Mouse (Mus musculus): Measurements from ENCODE around the gene Nkapd1.
A peak's percentile ranks its signal among the peaks of the same experiment; 100 is the strongest.
"Not testable (repeated sequence)": the region's sequence is repeated elsewhere in the genome, so short reads cannot be mapped to it uniquely, and the experiment has no call there.

Gene Nkapd1

DNA sequence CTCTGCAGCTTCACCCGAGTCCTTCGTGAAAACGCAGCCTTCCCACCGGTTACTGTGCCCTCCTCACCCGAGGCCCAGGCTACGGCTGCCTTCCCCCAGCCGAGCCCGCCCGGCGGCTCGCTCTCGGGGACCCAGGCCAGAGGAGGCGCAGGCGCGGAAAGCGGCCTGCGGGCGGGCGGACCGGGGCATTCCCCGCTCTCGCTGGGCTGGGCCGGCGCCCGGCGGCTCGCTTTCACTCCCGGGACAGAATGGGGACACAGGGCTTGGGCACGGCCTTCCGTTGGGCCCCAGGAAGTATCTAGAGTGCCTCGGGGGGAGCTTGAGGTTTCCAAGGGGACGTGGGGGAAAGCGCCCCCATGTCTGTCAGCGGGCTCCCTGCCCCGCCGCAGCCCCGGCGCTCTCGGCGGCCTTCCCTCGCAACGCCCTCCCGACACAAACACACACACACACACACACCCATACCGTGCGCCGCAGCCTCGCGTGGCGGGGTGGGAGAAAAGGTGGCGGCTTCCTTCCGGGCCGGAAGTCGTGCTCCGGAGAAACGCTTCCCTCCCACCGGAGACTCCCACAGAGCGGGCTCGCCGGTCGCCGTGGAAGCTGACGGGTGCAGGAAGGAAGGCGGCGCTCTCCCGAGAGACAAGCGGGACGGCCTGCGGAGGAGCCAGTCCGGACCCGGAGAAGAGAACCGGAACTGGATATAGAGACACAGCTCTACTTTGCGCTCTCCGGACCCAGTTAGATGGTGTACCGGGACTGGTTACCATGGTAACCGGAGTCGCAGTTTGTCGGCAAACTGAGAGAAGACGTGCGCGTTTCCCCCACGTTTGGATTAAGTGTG lies at the start of gene Nkapd1, which contains the start of gene Pih1d2:
Gene Nkapd1, minus strand, starts transcription at position 699 of the 838 bp plus-strand sequence.
Gene Pih1d2, plus strand, starts transcription at position 556 of the 838 bp plus-strand sequence.
- DNase-seq (ENCODE audit: low spot score in 2 of 2), result peak; percentile 89 to 91

DNA sequence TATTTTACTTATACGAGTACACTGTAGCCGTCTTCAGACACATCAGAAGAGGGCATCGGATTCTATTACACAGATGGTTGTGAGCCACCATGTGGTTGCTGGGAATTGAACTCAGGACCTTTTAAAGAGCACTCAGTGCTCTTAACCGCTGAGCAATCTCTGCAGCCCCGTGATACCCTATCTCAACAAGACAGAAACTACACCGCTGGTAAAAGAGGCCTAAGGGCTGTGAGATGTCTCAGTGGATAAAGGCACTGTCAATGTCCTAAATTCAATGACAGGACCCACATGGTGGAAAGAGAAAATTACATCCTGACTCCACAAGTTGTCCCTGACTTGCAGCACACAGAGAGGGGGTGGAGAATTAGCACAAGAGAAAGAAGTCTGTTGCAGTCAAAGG lies 49.2 kb upstream of the Nkapd1 start:
- DNase-seq (ENCODE audit: low spot score in 2 of 2), result no peak

DNA sequence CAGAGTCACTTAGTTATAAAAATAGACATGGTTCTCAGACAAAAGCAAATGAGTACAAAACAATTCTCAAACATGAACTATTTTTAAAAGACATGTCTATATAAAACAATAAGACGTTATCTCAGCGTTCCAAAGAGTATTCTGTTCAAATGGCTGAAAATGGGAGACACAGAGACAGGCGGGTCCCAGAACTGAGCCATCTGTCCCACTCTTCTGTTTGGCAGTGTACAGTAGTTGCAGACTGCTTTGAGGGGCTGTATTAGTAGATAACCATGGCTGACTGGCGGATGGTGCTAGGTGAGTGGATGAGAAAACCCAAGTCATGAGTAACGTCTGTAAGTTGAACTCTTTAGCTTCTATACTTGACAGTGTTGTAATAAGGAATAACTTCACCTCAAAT lies 47.6 kb upstream of the Nkapd1 start:
- DNase-seq (ENCODE audit: low spot score in 2 of 2), result no peak

DNA sequence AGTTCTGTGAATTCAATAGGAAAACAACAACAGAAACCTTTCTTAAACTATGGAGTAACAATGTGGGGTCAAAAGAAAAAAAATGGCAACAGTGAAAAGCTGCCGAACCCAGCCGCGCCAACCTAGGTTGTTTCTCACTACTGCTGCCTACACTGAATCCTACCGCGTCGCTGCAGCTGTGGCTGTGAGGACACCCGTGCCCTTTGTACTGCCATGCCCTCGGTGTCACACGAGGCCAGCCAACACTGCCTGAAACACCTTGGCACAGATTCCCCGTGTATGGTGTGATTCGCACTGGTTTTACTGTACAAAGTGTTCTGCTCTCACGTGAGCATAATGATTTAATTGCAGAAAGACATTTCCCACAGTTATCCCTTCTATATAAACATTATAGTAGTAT lies 43.2 kb upstream of the Nkapd1 start:
- peak in 1 of 2 experiments; percentile 17 for DNase-seq (ENCODE audit: low spot score in 2 of 2)

DNA sequence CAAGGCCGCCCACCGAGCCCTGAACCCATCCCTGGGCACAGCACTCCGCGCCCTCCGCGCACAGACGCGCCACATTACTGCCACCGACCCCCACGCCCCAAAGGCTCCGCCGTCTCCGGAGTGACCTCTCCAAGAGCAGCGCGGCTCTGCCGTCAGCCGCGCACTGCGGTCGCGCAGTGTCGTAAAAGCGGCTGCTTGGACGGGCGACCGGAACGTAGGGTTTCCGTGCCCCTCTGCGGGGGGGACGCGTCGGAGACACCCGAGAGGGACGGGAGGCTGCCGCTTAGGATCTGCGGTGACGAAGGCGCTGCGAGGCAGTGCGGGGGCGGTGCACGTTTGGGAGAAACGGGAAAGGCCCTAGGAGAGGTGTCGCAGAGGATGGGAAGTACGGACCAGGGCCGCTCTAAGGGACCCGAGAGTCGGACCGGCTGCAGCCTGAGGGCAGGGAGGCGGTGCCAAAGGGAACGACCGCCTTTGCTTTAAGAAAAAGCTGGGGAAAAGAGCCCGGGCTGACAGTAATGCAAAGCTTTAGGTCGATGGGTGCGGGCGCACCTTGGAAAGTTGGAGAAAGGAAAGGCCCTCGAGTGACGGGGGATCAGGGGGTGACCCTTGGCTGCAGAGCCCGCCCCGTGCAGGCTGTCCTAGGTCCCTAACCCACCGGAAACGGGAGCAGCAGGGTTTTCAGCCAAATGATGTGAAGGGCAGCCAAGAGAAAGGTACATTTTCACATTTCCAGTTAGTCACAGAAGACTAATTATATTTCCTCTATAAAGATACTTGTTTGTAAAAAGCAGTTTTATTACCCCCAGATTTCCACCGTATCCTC lies 42.3 kb upstream of the Nkapd1 start, which contains the start of gene Dlat:
Gene Dlat, minus strand, starts transcription at position 389 of the 826 bp plus-strand sequence.
- DNase-seq (ENCODE audit: low spot score in 2 of 2), result peak; percentile 78 to 89

DNA sequence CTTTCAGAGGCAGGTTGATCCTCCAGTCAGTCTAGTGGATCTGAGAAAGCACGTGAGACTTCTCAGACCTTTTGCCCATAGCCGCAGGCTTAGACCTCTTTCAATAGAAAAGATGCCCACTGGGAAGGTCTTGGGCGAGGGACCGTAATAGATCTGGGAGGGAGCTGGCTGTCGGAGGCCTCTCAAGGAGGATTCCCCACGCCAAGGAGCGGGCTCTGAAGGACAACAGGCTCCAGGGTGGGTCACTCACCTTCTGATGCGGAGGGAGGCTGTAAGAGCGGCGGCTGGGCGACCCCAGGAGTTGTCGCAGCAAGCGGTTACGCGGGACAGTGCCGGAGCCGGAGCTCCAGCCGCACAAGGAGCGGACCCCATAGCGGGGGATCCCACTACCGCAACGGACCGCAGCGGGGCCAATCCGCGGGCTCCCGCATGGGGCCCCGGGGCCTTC lies 41.7 kb upstream of the Nkapd1 start:
- peak in 1 of 2 experiments; percentile 27 for DNase-seq (ENCODE audit: low spot score in 2 of 2)

DNA sequence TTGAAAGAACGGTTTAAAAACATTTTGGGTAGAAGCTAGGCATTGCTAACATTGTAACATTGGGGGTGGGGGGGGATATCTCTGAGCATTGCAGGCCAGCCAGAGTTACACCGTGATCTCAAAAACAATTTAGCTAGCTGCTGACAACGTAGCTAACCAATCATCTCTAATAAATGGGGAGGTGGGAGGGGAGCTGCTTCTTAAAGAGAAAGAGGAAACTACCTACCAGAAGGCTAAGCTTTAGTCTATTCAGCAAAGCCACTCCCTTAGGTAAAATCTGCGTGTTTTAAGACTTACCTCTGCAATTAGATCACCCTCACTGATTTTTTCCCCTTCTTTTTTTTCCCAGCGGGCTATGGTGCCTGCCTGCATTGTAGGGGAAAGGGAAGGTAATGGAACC lies 41.1 kb upstream of the Nkapd1 start:
- DNase-seq (ENCODE audit: low spot score in 2 of 2), result no peak

DNA sequence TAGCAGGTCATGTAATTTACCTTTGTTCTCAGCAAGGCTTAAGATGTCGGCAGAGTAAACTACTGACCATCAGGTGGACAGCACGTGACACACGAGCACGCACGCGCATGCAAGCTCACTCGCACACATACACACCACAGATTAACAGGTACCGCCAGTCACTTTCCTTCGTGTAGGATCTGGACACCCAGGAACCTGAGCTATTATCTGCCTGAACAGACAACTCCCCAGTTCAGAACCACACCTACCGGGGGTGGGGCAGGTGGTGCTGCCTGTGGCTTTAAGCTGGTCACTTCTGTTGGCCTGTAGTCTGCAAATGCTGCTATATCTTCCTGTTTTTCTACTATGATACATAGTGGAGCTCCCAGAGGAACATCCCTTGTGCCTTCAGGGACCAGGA lies 33.2 kb upstream of the Nkapd1 start:
- DNase-seq (ENCODE audit: low spot score in 2 of 2), result peak in 1 of 2 experiments; percentile 30

DNA sequence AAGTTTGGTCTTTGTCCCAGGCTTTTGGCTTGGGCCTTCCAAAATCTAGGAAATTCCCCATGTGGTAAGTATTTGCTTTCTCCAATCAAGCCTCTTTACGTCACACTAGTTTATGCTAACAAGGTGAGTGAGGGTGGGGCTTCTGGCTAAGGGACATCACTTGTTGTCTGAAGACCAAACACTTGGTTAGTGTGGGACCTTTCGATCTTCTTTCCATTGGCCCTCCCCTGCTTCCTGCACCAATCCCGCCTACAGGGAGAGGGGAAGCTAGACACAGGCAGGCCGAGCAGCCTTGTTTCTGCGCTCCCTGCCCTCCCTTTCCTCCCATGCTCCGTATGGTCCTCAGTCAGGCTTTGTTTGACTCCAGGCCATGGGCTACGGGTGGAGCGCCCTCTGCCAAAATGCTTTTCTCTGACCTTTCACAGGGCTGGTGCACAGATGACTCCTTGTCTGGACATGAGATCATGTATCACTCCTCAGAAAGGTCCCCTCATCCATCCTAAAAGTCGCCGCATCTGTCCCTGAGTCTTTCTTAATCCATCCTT lies 29.6 kb upstream of the Nkapd1 start:
- no peak for DNase-seq (ENCODE audit: low spot score in 2 of 2)

DNA sequence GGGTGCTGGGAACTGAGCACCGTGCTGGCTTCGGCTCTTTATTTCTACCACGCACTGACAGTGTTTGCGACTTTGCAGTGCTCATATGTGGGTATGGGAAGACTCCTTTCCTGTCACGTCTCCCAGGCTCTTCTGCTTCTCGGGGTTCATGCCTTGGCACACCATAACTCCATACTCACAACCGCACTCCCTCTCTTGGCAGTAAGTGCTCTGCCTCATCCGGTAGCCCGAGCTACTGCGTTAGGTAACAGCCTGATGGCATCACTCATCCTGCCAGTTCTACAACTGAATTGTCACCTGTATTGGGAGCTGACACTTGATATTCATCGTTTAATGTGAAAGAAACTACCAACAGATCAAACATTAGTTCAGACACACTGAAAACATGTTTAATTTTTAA lies 17.0 kb upstream of the Nkapd1 start:
- DNase-seq (ENCODE audit: low spot score in 2 of 2), result no peak

DNA sequence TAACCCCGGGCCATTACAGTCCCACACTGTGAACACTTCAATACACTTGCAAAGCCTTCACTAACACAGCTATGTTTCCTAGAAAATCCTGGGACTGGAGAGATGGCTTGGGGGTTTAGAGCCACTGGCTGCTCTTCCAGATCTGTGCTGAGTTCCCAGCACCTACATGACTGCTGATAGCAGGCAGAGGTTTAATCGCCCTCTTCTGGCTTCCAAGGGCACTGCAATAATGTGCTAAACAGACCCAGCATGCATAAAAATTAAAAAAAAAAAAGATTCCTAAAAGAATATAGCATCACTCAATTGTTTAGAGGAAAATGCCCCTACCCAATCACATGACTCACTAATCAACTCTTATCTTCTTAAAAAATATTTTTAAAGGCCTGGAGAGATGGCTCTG lies 15.8 kb upstream of the Nkapd1 start:
- no peak for DNase-seq (ENCODE audit: low spot score in 2 of 2)

DNA sequence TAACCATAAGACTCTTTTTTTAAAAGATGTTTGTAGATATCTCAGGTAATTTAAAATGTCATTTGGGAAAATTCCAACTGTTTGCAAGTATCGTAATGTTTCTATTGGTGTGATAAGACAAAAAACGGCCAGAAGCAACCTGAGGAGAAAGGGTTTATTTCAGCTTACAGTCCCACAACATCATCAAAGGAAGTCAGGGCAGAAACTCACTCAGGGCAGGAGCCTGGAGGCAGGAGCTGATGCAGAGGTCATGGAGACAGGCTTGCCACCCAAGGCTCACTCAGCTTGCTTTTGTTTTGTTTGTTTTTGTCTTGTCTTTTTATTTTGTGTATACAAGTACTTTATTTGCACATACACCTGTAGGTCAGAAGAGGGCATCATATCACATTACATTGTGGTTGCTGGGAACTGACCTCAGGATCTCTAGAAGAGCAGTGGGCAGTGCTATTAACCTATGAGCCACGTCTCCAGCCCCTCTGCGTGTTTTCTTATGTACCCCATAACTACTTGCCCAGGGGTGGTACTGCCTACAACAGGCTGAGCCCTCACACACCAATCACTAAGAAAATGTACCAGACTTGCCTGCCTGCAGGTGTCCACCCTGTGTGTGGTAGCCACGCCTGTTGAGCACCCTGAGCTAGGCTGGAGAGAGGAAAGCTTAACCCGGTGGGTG lies 14.9 kb upstream of the Nkapd1 start:
- DNase-seq (ENCODE audit: low spot score in 2 of 2), result no peak

DNA sequence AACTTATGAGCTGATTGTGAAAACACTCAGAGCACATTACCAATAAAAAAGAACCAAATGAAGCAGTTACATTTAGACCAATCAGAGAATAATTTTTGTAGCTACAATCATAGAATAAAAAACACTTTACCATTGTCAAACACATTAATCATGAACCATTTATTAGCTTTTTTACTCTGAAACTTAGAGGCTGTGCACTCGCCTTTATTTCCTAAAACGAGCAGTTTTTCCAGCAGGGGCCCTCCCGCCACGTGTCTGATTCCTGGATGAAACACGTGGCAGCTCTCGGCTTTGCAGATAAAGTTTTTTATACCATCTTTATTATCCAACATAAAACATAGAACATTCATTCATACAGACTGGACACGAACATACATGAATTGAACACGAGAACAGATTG lies 13.6 kb upstream of the Nkapd1 start:
- DNase-seq (ENCODE audit: low spot score in 2 of 2), result not testable (repeated sequence)

DNA sequence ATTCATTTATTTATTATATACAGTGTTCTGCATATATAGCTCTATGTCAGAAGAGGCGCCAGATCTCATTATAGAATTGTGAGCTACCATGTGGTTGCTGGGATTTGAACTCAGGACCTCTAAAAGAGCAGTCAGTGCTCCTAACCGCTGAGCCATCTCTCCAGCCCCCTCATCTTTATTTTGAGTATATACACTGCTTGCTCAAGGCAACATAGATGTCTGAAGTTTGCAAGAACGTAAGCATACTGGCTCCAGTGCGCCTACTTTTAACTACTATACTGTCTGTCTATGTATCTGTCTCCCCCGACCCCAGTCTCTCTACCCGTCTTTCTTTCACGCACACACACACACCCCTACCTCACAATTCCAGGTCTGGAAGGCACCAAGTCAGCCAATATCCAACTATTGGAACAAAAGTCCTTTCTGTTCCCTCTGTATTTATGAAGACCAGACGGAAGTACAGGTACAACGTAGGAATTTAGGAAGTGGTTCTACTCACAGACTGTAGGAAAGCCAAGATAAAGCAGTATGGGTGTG lies 598 bp upstream of the Nkapd1 start:
- no peak for DNase-seq (ENCODE audit: low spot score in 2 of 2)

DNA sequence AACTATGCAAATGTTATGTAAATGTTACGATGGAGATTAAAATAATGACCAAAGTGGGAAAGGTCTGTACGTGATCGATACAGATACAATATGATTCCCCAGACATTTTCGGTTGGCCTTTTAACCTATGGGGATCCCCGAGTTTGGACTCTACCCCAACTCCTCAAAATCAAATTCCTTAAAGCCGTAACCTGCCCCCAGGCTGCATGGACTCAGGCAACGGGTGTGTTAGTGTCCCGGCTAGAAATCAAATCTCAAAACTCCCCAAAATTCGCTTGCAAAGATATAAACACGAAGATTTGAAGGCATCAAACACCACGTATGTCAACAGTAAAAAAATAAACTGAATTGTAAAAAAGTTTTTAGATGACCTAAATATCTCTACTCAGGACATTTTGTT lies 1.1 kb downstream of the Nkapd1 start:
- no peak for DNase-seq (ENCODE audit: low spot score in 2 of 2)

DNA sequence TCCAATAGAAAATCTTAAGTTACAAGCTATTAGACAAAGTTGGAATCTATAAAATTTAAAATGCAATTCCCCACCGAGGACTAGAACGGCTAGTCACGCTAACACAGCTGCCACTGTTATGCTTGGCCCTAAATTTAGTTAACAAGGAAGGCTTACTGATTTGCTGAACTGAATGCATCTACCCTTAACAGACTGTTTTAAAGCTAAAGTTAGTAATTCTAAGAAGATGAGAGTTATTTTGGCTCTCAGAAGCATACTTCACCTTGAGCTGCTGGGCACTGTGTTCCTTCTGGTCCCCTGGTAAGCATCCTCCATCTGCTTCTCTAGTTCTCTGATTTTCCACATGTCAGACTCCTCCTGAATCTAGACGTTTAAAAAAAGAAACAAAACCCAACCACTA lies 5.1 kb downstream of the Nkapd1 start:
- DNase-seq (ENCODE audit: low spot score in 2 of 2), result no peak

DNA sequence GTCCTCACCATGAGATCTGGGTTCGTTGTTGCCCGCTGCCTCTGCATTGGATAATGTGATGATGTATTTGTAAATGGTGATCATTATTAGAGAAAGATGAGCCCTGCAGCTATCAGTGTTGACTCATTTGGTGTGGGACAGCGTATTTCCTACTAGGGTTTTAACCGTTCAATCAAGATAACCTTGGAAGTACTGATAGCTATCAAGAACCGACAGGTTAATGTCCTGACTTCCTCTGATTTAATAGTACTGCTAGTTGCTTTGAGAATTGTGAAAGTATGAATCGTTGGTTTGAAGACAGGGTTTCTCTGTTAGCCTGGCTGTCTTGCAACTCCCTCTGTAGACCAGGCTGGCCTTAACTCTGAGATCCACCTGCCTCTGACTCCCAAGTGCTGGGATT lies 12.9 kb downstream of the Nkapd1 start:
- DNase-seq (ENCODE audit: low spot score in 2 of 2), result no peak

DNA sequence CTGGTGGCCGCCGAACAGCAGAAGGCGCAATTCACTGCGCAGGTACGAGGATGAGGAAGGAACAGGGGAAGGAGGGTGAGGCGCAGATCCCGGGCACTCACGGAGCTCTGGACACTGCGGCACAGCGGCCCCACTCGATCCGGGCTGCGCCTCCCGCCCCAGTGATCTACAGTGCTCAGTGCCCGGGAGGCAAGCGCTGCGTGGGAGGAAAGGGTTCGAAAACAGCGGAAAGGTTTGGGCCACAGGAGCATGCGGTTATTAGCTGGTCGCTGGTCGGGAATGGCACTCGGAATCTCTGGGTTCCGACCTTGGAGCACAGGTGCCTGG lies 13.3 kb downstream of the Nkapd1 start:
- DNase-seq (ENCODE audit: low spot score in 2 of 2), result no peak

DNA sequence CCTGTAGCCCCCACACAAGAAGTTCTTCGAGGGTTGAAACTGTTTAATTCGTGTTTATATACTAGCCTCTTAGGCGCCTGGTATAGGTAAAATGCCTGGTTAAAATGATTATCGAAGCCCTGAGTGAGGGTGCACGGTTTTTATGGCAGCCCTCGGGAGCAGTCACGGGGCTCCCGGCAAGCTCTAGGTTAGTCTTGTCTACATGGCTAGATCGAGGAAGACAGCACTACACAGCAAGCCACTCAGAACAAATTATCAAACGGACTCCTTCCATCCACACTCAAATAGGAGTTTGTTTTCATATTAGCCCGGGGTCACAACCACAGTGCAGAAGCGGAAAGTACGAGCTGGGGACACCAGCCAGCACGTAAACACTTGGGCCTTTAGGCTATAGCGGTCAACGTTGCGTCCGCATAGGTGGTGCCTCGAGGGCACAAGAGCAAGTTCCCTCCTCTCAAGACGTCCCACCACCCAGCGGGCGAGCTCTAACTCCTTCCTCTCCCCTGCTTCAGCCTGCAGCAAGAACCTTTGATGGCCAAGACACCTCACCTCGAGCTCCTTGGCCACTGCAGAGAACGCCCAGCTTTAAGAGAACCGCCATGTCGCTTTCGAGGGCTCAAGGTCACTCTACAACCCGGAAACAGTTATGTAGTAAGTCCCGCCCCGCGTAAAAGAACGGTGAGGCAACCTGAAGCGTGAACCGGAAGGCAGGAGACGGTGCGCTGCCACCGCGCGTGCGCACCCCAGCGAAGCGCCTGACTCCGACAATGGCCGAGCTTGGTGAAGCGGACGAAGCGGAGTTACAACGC lies 13.9 kb downstream of the Nkapd1 start, which contains the start of the genes Sdhd and Timm8b:
Gene Sdhd, minus strand, starts transcription at position 624 of the 809 bp plus-strand sequence.
Gene Timm8b, plus strand, starts transcription at position 722 of the 809 bp plus-strand sequence.
- peak; percentile 92 to 96 for DNase-seq (ENCODE audit: low spot score in 2 of 2)

DNA sequence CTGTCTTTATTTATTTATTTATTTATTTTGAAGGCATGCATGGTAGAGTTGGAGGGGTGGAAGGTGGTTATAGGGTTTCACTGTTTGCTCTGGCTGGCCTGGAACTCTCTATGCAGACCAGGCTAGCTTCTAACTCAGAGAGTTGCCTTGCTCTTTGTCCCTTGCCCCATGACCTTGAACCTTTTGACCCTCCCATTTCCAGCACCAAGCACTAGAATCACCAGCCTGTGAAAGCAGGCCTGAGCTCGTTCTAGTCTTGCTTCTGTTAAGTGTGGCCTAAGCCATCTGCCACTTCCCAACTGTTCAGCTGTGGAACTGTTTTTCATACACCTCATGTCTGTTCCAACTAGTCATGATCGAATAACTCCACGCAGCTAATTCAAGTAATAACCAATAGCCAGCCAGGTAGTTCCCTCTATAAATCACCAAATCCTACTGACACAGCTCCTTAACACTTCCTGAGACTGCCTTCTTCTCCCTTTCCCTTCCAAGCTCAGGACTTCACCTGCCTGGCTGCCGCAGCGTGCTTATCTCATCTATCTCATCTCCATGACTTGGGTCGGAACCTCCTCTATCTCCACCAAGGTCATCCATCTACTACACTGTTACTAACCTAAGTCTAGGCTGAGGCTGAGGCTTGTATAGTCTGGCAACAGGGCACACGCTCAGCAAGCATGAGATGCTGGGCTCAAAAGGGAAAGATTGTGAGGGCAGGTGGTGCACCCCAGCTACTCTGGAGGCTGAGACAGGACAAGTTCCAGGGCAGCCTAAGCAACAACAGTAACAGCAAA lies 15.0 kb downstream of the Nkapd1 start:
- DNase-seq (ENCODE audit: low spot score in 2 of 2), result no peak

Data from spleen, postnatal 4 days (tissue).